ENCODE assay signal across 8 mouse cellular contexts in genomic region chr10:103141532-103141931, GRCm38 (mm10).
DNase-seq lines count a peak whose midpoint lies in the region; ATAC-seq and TF ChIP-seq lines count a peak whose summit lies in the region.

No protein-coding gene starts in this region.

- TF ChIP-seq CTCF in thymus, adult 2 months (IDR thresholded peaks at IDR 0.05; ENCODE audit: borderline replicate concordance, control insufficient read depth, extremely low read depth, insufficient read depth, low read length, poor library complexity) = no peak

- 49% methylated on average over 6 of the region's 6 CpGs for WGBS in forebrain, embryonic 12.5 days
- 50% methylated on average over 6 of the region's 6 CpGs for WGBS in forebrain, embryonic 13.5 days
- 51% methylated on average over 6 of the region's 6 CpGs for WGBS in neural tube, embryonic 12.5 days
- WGBS in neural tube, embryonic 15.5 days = 53% methylated on average over 6 of the region's 6 CpGs
- WGBS in kidney, embryonic 16.5 days = 35% methylated on average over 6 of the region's 6 CpGs
- 46% methylated on average over 6 of the region's 6 CpGs for WGBS in thymus, adult 2 months

- H3K4me2 ChIP-seq in forebrain, embryonic 12.5 days = no peak overlapping the region
- no peak overlapping the region for H3K4me2 ChIP-seq in forebrain, embryonic 13.5 days
- H3K4me2 ChIP-seq in neural tube, embryonic 12.5 days (replicated peaks) = no peak overlapping the region
- no peak overlapping the region for H3K4me2 ChIP-seq in neural tube, embryonic 15.5 days
- peak overlapping the region; percentile 31; the same call in 1 of the 2 replicates for H3K4me2 ChIP-seq in kidney, embryonic 16.5 days (replicated peaks; ENCODE audit: low read depth, low read length)

- H3K27ac ChIP-seq in forebrain, embryonic 12.5 days = no peak overlapping the region
- no peak overlapping the region for H3K27ac ChIP-seq in forebrain, embryonic 13.5 days
- H3K27ac ChIP-seq in neural tube, embryonic 12.5 days = no peak overlapping the region
- H3K27ac ChIP-seq in neural tube, embryonic 15.5 days (replicated peaks) = no peak overlapping the region
- no peak overlapping the region for H3K27ac ChIP-seq in kidney, embryonic 16.5 days (ENCODE audit: low read length)
- H3K27ac ChIP-seq in thymus, adult 2 months (ENCODE audit: control insufficient read depth, insufficient read depth, low read length) = no peak overlapping the region

- H3K36me3 ChIP-seq in forebrain, embryonic 12.5 days (replicated peaks) = no peaks in the 10 kb centered on the region
- no peaks in the 10 kb centered on the region for H3K36me3 ChIP-seq in forebrain, embryonic 13.5 days (ENCODE audit: poor library complexity, severe bottlenecking)
- H3K36me3 ChIP-seq in neural tube, embryonic 12.5 days = no peaks in the 10 kb centered on the region
- H3K36me3 ChIP-seq in neural tube, embryonic 15.5 days = no peaks in the 10 kb centered on the region
- H3K36me3 ChIP-seq in kidney, embryonic 16.5 days (ENCODE audit: insufficient read depth, low read length) = no peaks in the 10 kb centered on the region
- no peaks in the 10 kb centered on the region for H3K36me3 ChIP-seq in thymus, adult 2 months (ENCODE audit: control insufficient read depth, insufficient read depth, low read length)

- no peaks in the 10 kb centered on the region for H3K27me3 ChIP-seq in forebrain, embryonic 12.5 days
- no peaks in the 10 kb centered on the region for H3K27me3 ChIP-seq in forebrain, embryonic 13.5 days
- no peaks in the 10 kb centered on the region for H3K27me3 ChIP-seq in neural tube, embryonic 12.5 days (replicated peaks)
- H3K27me3 ChIP-seq in neural tube, embryonic 15.5 days (replicated peaks) = no peaks in the 10 kb centered on the region; the same call in 1 of the 2 replicates
- H3K27me3 ChIP-seq in kidney, embryonic 16.5 days (ENCODE audit: insufficient read depth, low read length) = no peaks in the 10 kb centered on the region
- no peaks in the 10 kb centered on the region for H3K27me3 ChIP-seq in thymus, adult 2 months (ENCODE audit: control insufficient read depth, insufficient read depth, low read length)

- H3K9ac ChIP-seq in forebrain, embryonic 12.5 days = no peak overlapping the region
- no peak overlapping the region for H3K9ac ChIP-seq in forebrain, embryonic 13.5 days
- no peak overlapping the region for H3K9ac ChIP-seq in neural tube, embryonic 12.5 days
- H3K9ac ChIP-seq in neural tube, embryonic 15.5 days (replicated peaks) = no peak overlapping the region
- no peak overlapping the region for H3K9ac ChIP-seq in kidney, embryonic 16.5 days (replicated peaks; ENCODE audit: low read length)

- DNase-seq in spleen, adult 12 weeks (ENCODE audit: low spot score) = no peak
- DNase-seq in yolk sac, embryonic 10.5 days (ENCODE audit: low spot score) = no peak
- no peak for DNase-seq in thymus, adult 2 months

- H3K4me1 ChIP-seq in forebrain, embryonic 12.5 days = no peaks in the 10 kb centered on the region
- H3K4me1 ChIP-seq in forebrain, embryonic 13.5 days = no peaks in the 10 kb centered on the region
- H3K4me1 ChIP-seq in neural tube, embryonic 12.5 days = no peaks in the 10 kb centered on the region
- no peaks in the 10 kb centered on the region for H3K4me1 ChIP-seq in neural tube, embryonic 15.5 days
- H3K4me1 ChIP-seq in kidney, embryonic 16.5 days (ENCODE audit: insufficient read depth, low read length) = no peaks in the 10 kb centered on the region
- H3K4me1 ChIP-seq in thymus, adult 2 months (replicated peaks; ENCODE audit: control insufficient read depth, insufficient read depth, low read length) = no peaks in the 10 kb centered on the region

- H3K9me3 ChIP-seq in forebrain, embryonic 12.5 days = no peaks in the 10 kb centered on the region
- H3K9me3 ChIP-seq in forebrain, embryonic 13.5 days (replicated peaks) = no peaks in the 10 kb centered on the region
- H3K9me3 ChIP-seq in neural tube, embryonic 12.5 days = no peaks in the 10 kb centered on the region
- H3K9me3 ChIP-seq in neural tube, embryonic 15.5 days (replicated peaks) = no peaks in the 10 kb centered on the region
- H3K9me3 ChIP-seq in kidney, embryonic 16.5 days (ENCODE audit: low read length) = no peaks in the 10 kb centered on the region

- no peak overlapping the region for H3K4me3 ChIP-seq in forebrain, embryonic 12.5 days (replicated peaks)
- H3K4me3 ChIP-seq in forebrain, embryonic 13.5 days = no peak overlapping the region
- no peak overlapping the region for H3K4me3 ChIP-seq in neural tube, embryonic 12.5 days
- no peak overlapping the region for H3K4me3 ChIP-seq in neural tube, embryonic 15.5 days (replicated peaks)
- peak overlapping the region; percentile 22 for H3K4me3 ChIP-seq in kidney, embryonic 16.5 days (ENCODE audit: low read length)
- H3K4me3 ChIP-seq in thymus, adult 2 months (ENCODE audit: control insufficient read depth, insufficient read depth, low read length) = no peak overlapping the region

- no peak for TF ChIP-seq POLR2A in thymus, adult 2 months (IDR thresholded peaks at IDR 0.05; ENCODE audit: control insufficient read depth, extremely low read depth, insufficient read depth, low read length, poor library complexity)

- peak; percentile 36; the same call in 1 of the 2 replicates for ATAC-seq in forebrain, embryonic 12.5 days (ENCODE audit: low FRiP score)
- no peak for ATAC-seq in forebrain, embryonic 13.5 days
- ATAC-seq in neural tube, embryonic 12.5 days (ENCODE audit: low FRiP score, low read depth) = peak; percentile 48; the same call in 1 of the 2 replicates
- no peak for ATAC-seq in neural tube, embryonic 15.5 days (ENCODE audit: low FRiP score)
- ATAC-seq in kidney, embryonic 16.5 days (ENCODE audit: low FRiP score, low TSS enrichment) = no peak

Comparison
In these comparisons a context has a peak if more than half of its experiments do, and no peak if none do; other contexts are left out.
1. ATAC-seq: peak in forebrain, embryonic 12.5 days (single experiment) and neural tube, embryonic 12.5 days (single experiment); none in forebrain, embryonic 13.5 days (single experiment), neural tube, embryonic 15.5 days (single experiment) and kidney, embryonic 16.5 days (single experiment).